Mouse (Mus musculus): ENCODE measurements at regions not wholly inside any gene's neighbourhood (a gene's known extent, or its start where the extent isn't known, plus 50 kb on each side); places are given as distances from the start of the nearest gene placed in this dataset.
"Not testable (repeated sequence)": the region's sequence is repeated elsewhere in the genome, so short reads cannot be mapped to it uniquely, and the experiment has no call there.

- WGBS, result 52% methylated on average over 6 of the region's 6 CpGs
- H3K36me3 ChIP-seq (ENCODE audit: control insufficient read depth, insufficient read depth, low read length), result no peaks in the 10 kb centered on the region
- no peaks in the 10 kb centered on the region for H3K27me3 ChIP-seq (replicated peaks; ENCODE audit: control insufficient read depth, insufficient read depth, low read length)
- no peak for DNase-seq (ENCODE audit: low spot score)
- no peak overlapping the region for H3K4me3 ChIP-seq (ENCODE audit: low read depth, low read length)
- no peak overlapping the region for H3K4me2 ChIP-seq (ENCODE audit: low read length)
- H3K9me3 ChIP-seq (ENCODE audit: control insufficient read depth, low read length), result no peaks in the 10 kb centered on the region
- no peaks in the 10 kb centered on the region for H3K4me1 ChIP-seq (replicated peaks; ENCODE audit: control insufficient read depth, insufficient read depth, low read length)
- H3K27ac ChIP-seq (ENCODE audit: low read depth), result no peak overlapping the region
- no peak for ATAC-seq (replicated peaks; ENCODE audit: low FRiP score, low TSS enrichment, low read depth)
- H3K9ac ChIP-seq (ENCODE audit: low read length), result no peak overlapping the region
Measured at GRCm38 (mm10) chr17:83061843-83062242, 153.2 kb upstream of the Pkdcc start.

DNA sequence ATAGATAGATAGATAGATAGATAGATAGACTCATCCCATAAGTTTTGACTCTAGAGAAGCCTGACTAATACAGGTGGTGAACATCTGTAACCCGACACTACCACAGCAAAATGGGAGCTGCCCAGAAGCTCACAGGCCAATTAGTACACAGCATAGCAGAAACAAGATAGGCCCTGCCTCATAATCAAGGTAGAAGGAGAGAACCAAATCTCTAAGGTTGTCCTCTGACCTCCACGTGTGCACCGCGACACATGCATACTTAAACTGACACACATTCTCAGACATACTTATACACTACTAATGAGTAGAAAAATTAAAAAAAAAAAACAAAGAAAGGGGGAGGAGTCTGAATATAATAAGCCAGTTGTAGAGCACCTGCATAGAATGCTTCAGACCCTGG, 151.2 kb upstream of the Pkdcc start:
- peak; percentile 36; the same call in 1 of the 2 replicates for ATAC-seq (replicated peaks; ENCODE audit: low FRiP score, low TSS enrichment, low read depth)
- WGBS, result 39% methylated on average over 4 of the region's 4 CpGs

GRCm38 (mm10) chr17:83064376-83064775, 150.7 kb upstream of the Pkdcc start:
- H3K4me1 ChIP-seq (replicated peaks; ENCODE audit: control insufficient read depth, insufficient read depth, low read length); H3K27me3 ChIP-seq (replicated peaks; ENCODE audit: control insufficient read depth, insufficient read depth, low read length); DNase-seq (ENCODE audit: low spot score); H3K4me3 ChIP-seq (ENCODE audit: low read depth, low read length); H3K36me3 ChIP-seq (ENCODE audit: control insufficient read depth, insufficient read depth, low read length); H3K4me2 ChIP-seq (ENCODE audit: low read length); H3K9ac ChIP-seq (ENCODE audit: low read length); H3K9me3 ChIP-seq (ENCODE audit: control insufficient read depth, low read length); H3K27ac ChIP-seq (ENCODE audit: low read depth): not testable (repeated sequence)
- peak; percentile 33; the same call in 1 of the 2 replicates for ATAC-seq (replicated peaks; ENCODE audit: low FRiP score, low TSS enrichment, low read depth)
- WGBS, result 24% methylated on average over 11 of the region's 12 CpGs

More for the DNA sequence above, 151.2 kb upstream of the Pkdcc start:
- no peaks in the 10 kb centered on the region for H3K27me3 ChIP-seq (replicated peaks; ENCODE audit: control insufficient read depth, insufficient read depth, low read length)
- no peaks in the 10 kb centered on the region for H3K9me3 ChIP-seq (ENCODE audit: control insufficient read depth, low read length)
- DNase-seq (ENCODE audit: low spot score), result no peak
- no peak overlapping the region for H3K9ac ChIP-seq (ENCODE audit: low read length)
- no peaks in the 10 kb centered on the region for H3K4me1 ChIP-seq (replicated peaks; ENCODE audit: control insufficient read depth, insufficient read depth, low read length)
- H3K27ac ChIP-seq (ENCODE audit: low read depth), result no peak overlapping the region
- H3K4me2 ChIP-seq (ENCODE audit: low read length), result no peak overlapping the region
- no peaks in the 10 kb centered on the region for H3K36me3 ChIP-seq (ENCODE audit: control insufficient read depth, insufficient read depth, low read length)
- no peak overlapping the region for H3K4me3 ChIP-seq (ENCODE audit: low read depth, low read length)

GRCm38 (mm10) chr17:83069246-83069645, 145.8 kb upstream of the Pkdcc start:
- ATAC-seq (replicated peaks; ENCODE audit: low FRiP score, low TSS enrichment, low read depth) (no peak), DNase-seq (ENCODE audit: low spot score) (no peak)
- no peak overlapping the region for H3K4me2 ChIP-seq (ENCODE audit: low read length)
- H3K27me3 ChIP-seq (replicated peaks; ENCODE audit: control insufficient read depth, insufficient read depth, low read length), result no peaks in the 10 kb centered on the region
- H3K4me1 ChIP-seq (replicated peaks; ENCODE audit: control insufficient read depth, insufficient read depth, low read length), result peaks cover 12% of the 10 kb centered on the region
- H3K9ac ChIP-seq (ENCODE audit: low read length), result no peak overlapping the region
- no peaks in the 10 kb centered on the region for H3K36me3 ChIP-seq (ENCODE audit: control insufficient read depth, insufficient read depth, low read length)
- no peak overlapping the region for H3K27ac ChIP-seq (ENCODE audit: low read depth)
- WGBS, result 66% methylated on average over 4 of the region's 4 CpGs
- no peak overlapping the region for H3K4me3 ChIP-seq (ENCODE audit: low read depth, low read length)
- H3K9me3 ChIP-seq (ENCODE audit: control insufficient read depth, low read length), result no peaks in the 10 kb centered on the region

GRCm38 (mm10) chr17:83071746-83072145, 143.3 kb upstream of the Pkdcc start:
- WGBS, result 54% methylated on average over 6 of the region's 6 CpGs
- H3K4me2 ChIP-seq (ENCODE audit: low read length), result no peak overlapping the region
- peak; percentile 47; the same call in 1 of the 2 replicates for ATAC-seq (replicated peaks; ENCODE audit: low FRiP score, low TSS enrichment, low read depth)
- H3K27me3 ChIP-seq (replicated peaks; ENCODE audit: control insufficient read depth, insufficient read depth, low read length), result no peaks in the 10 kb centered on the region
- H3K36me3 ChIP-seq (ENCODE audit: control insufficient read depth, insufficient read depth, low read length), result no peaks in the 10 kb centered on the region
- no peak overlapping the region for H3K9ac ChIP-seq (ENCODE audit: low read length)
- DNase-seq (ENCODE audit: low spot score), result no peak
- peaks cover 12% of the 10 kb centered on the region for H3K4me1 ChIP-seq (replicated peaks; ENCODE audit: control insufficient read depth, insufficient read depth, low read length)
- H3K4me3 ChIP-seq (ENCODE audit: low read depth, low read length), result no peak overlapping the region
- no peak overlapping the region for H3K27ac ChIP-seq (ENCODE audit: low read depth)
- H3K9me3 ChIP-seq (ENCODE audit: control insufficient read depth, low read length), result no peaks in the 10 kb centered on the region

- H3K27ac ChIP-seq (ENCODE audit: low read depth), result 0 out of 2 replicates have a peak overlapping the region, but pooled peaks have one; percentile 22
- H3K4me3 ChIP-seq (ENCODE audit: low read depth, low read length), result no peak overlapping the region
- no peaks in the 10 kb centered on the region for H3K27me3 ChIP-seq (replicated peaks; ENCODE audit: control insufficient read depth, insufficient read depth, low read length)
- H3K4me2 ChIP-seq (ENCODE audit: low read length), result no peak overlapping the region
- ATAC-seq (replicated peaks; ENCODE audit: low FRiP score, low TSS enrichment, low read depth), result peak; percentile 65
- no peak for DNase-seq (ENCODE audit: low spot score)
- H3K4me1 ChIP-seq (replicated peaks; ENCODE audit: control insufficient read depth, insufficient read depth, low read length), result peaks cover 12% of the 10 kb centered on the region
- WGBS, result 22% methylated on average over 4 of the region's 4 CpGs
- no peaks in the 10 kb centered on the region for H3K9me3 ChIP-seq (ENCODE audit: control insufficient read depth, low read length)
- H3K9ac ChIP-seq (ENCODE audit: low read length), result no peak overlapping the region
- H3K36me3 ChIP-seq (ENCODE audit: control insufficient read depth, insufficient read depth, low read length), result no peaks in the 10 kb centered on the region
Measured at GRCm38 (mm10) chr17:83072175-83072574, 142.9 kb upstream of the Pkdcc start.

- Histone ChIP-seq H3K9ac (ENCODE audit: low read length) (no peak overlapping the region), H3K36me3 (ENCODE audit: control insufficient read depth, insufficient read depth, low read length) (no peaks in the 10 kb centered on the region), H3K9me3 (ENCODE audit: control insufficient read depth, low read length) (0 out of 2 replicates have a peak, but pooled peaks cover 1% of the 10 kb centered on the region), H3K27ac (ENCODE audit: low read depth) (no peak overlapping the region), H3K4me3 (ENCODE audit: low read depth, low read length) (no peak overlapping the region), H3K4me1 (replicated peaks; ENCODE audit: control insufficient read depth, insufficient read depth, low read length) (peaks cover 26% of the 10 kb centered on the region), H3K27me3 (replicated peaks; ENCODE audit: control insufficient read depth, insufficient read depth, low read length) (no peaks in the 10 kb centered on the region), H3K4me2 (ENCODE audit: low read length) (no peak overlapping the region)
- ATAC-seq (replicated peaks; ENCODE audit: low FRiP score, low TSS enrichment, low read depth) (no peak), DNase-seq (ENCODE audit: low spot score) (no peak)
- 67% methylated on average over 5 of the region's 5 CpGs for WGBS
Measured at GRCm38 (mm10) chr17:83074893-83075292, 140.2 kb upstream of the Pkdcc start.

- ATAC-seq (replicated peaks; ENCODE audit: low FRiP score, low TSS enrichment, low read depth), result no peak
- DNase-seq (ENCODE audit: low spot score), result no peak
- 38% methylated on average over 17 of the region's 17 CpGs for WGBS
- H3K4me3 ChIP-seq (ENCODE audit: low read depth, low read length), result no peak overlapping the region
- H3K4me1 ChIP-seq (replicated peaks; ENCODE audit: control insufficient read depth, insufficient read depth, low read length), result peaks cover 25% of the 10 kb centered on the region
- H3K27ac ChIP-seq (ENCODE audit: low read depth), result peak overlapping the region; percentile 51
- no peaks in the 10 kb centered on the region for H3K27me3 ChIP-seq (replicated peaks; ENCODE audit: control insufficient read depth, insufficient read depth, low read length)
- peak overlapping the region; percentile 22; the same call in 1 of the 2 replicates for H3K4me2 ChIP-seq (ENCODE audit: low read length)
- no peak overlapping the region for H3K9ac ChIP-seq (ENCODE audit: low read length)
- H3K9me3 ChIP-seq (ENCODE audit: control insufficient read depth, low read length), result 0 out of 2 replicates have a peak, but pooled peaks cover 4% of the 10 kb centered on the region
- no peaks in the 10 kb centered on the region for H3K36me3 ChIP-seq (ENCODE audit: control insufficient read depth, insufficient read depth, low read length)
Measured at GRCm38 (mm10) chr17:83077737-83078600, 137.1 kb upstream of the Pkdcc start.
